Mouse (Mus musculus): Measurements from ENCODE around the gene Atp1a1. TPM values are rescaled to one million over a fixed set of nuclear protein-coding genes. Genes with fewer than 3 reads are reported as not detected.

The Atp1a1 gene
- polyA plus RNA-seq, 1 experiment from 2014 or later = 51.5 TPM

DNA sequence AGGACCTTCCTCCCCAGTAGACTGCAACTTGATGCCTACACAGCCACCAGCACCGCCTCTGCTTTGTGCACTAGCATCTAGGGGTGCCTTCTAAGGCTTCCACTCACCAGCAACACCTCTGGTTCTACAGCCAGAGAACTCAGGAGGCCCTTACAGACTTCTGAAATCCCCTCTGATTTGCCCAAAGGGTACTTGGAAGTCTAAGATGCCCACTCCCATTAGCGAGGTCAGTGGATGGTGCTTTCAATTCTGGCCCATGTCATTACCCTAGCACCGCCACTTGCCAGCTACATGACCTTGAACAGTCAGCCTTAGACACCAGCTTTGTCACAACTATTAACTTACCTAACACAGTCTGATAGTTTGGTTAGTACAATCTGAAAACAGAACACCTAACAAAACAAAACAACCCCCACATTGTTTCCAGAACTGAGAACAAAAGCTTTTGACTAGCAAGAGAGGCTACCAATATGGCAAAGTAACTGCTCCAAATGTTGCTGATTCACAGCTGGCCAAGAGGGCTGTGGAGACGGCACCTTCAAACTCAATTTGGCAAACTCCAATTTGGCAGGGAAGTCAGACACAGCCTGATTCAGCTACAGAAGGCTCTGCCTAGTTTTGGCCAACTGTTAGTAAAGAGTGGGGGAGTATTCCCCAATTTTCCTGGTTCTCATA lies 6.1 kb downstream of the Atp1a1 start:
- Histone ChIP-seq H3K9me3 (no peaks in the 10 kb centered on the region), H3K4me1 (peaks cover 81% of the 10 kb centered on the region)
- WGBS = 74% methylated on average over 4 of the region's 4 CpGs

DNA sequence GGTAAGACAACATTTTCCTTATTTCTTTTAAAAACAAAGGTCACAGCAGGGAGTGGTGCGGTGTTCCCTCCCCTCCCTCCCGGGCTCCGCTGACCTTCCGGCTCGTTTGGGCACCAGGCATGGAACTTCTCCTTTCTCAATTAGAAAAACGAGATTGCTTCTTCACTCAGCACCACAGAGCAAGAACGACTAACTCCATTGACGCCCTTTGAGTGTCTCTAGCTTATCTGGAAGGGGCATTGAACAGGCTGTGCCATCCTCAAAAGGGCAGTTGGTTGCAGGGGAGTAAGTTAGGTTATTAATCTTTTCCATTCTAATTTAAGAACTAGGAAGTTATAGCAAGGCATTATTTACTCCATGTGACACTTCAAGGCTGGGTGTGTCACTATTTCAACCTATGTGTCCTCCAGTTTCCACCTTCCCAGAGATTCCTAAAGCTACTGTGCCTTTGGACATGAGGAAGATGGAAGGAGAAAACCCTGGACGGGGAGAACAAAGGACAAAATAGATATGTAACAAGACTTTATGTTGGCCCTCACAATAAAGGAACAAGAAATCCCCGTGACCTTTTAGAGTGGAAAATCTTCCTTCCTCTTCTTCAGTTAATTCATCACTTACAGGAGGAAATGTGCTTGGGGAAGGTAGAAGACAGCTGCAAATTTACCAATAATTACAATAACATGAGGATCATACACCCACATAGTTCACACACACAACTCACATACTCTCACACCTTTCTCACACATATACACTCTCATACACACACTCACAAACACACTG lies 7.0 kb downstream of the Atp1a1 start:
- peaks cover 78% of the 10 kb centered on the region for H3K4me1 ChIP-seq
- no peak overlapping the region; the same call in 1 of the 2 replicates for H3K27ac ChIP-seq
- no peak overlapping the region for H3K4me2 ChIP-seq
- H3K9me3 ChIP-seq = no peaks in the 10 kb centered on the region
- ATAC-seq (ENCODE audit: low FRiP score) = no peak
- H3K36me3 ChIP-seq (replicated peaks) = peaks cover 21% of the 10 kb centered on the region
- 33% methylated on average over 10 of the region's 10 CpGs for WGBS
- no peak overlapping the region for H3K4me3 ChIP-seq (replicated peaks)
- no peaks in the 10 kb centered on the region for H3K27me3 ChIP-seq
- H3K9ac ChIP-seq = 0 out of 2 replicates have a peak overlapping the region, but pooled peaks have one; percentile 29

More for the DNA sequence above, 6.1 kb downstream of the Atp1a1 start:
- H3K27ac ChIP-seq = no peak overlapping the region
- 0 out of 2 replicates have a peak overlapping the region, but pooled peaks have one; percentile 29 for H3K9ac ChIP-seq
- ATAC-seq (ENCODE audit: low FRiP score) = no peak
- no peaks in the 10 kb centered on the region for H3K27me3 ChIP-seq
- H3K4me2 ChIP-seq = no peak overlapping the region
- no peak overlapping the region for H3K4me3 ChIP-seq (replicated peaks)
- peaks cover 14% of the 10 kb centered on the region for H3K36me3 ChIP-seq (replicated peaks)

DNA sequence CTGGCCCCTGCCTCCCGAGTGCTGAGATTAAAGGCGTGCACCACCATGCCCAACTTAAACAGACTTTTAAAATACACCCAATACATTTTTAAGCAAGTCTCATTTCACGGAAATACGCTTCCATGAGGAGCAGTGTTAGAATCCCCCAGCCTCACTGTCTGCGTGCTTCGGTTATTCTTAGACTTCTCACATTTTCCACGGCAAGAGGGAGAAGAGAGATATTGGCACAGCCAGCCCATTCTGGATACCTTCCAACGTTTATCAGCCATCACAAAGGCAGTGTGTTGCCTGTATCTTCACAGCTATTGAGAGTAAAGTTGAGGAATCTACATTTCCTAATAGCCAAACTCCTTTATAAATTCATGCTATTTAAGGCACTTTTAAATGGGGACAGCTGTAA lies 7.8 kb downstream of the Atp1a1 start:
- Histone ChIP-seq H3K4me3 (replicated peaks) (no peak overlapping the region), H3K4me1 (peaks cover 70% of the 10 kb centered on the region), H3K36me3 (replicated peaks) (peaks cover 29% of the 10 kb centered on the region), H3K27me3 (no peaks in the 10 kb centered on the region), H3K9ac (no peak overlapping the region), H3K9me3 (no peaks in the 10 kb centered on the region), H3K4me2 (no peak overlapping the region), H3K27ac (0 out of 2 replicates have a peak overlapping the region, but pooled peaks have one; percentile 9)
- WGBS = 68% methylated on average over 8 of the region's 8 CpGs
- no peak for ATAC-seq (ENCODE audit: low FRiP score)

DNA sequence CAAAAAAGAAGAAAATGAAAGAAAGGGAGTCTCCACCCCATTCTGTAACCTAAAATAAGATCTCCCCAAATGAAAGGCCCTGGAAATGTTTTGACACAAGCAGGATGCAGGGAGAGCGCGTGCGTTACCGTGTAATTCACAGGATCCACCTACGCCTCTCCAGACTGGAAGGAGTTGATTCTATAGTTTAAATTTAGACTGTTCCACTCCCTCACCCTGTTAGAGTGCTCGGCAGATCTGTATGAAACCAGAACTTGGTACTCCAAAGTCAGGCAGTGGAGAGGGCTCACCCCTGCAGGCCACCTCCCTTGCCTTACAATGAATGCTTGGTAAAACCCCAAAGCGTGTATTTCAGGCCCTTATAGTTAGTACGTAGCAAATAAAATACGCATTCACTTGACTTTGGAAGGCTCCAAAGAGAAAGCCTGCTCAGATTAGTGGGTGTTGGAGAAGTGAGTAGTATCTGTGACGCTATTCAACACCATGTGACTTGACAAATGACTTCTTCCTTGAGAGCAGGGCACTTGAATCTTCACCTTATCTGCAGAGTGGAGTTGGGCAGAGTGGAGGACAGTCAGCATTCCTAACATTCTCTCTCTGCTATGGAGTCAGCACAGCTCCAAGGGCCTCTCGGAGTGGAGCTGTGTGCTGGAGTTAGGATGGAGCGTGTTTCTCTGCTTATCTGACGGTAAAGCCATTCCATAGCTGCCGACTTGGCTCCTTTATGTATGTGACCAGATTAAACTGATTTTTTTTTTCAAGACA lies 8.4 kb downstream of the Atp1a1 start:
- peaks cover 63% of the 10 kb centered on the region for H3K4me1 ChIP-seq
- H3K9me3 ChIP-seq = no peaks in the 10 kb centered on the region
- no peak overlapping the region for H3K9ac ChIP-seq
- ATAC-seq (ENCODE audit: low FRiP score) = no peak
- 0 out of 2 replicates have a peak overlapping the region, but pooled peaks have one; percentile 9 for H3K27ac ChIP-seq
- whole genome bisulfite sequencing = 79% methylated on average over 14 of the region's 14 CpGs
- H3K36me3 ChIP-seq (replicated peaks) = peaks cover 36% of the 10 kb centered on the region
- H3K4me2 ChIP-seq = no peak overlapping the region
- H3K4me3 ChIP-seq (replicated peaks) = no peak overlapping the region
- H3K27me3 ChIP-seq = no peaks in the 10 kb centered on the region

DNA sequence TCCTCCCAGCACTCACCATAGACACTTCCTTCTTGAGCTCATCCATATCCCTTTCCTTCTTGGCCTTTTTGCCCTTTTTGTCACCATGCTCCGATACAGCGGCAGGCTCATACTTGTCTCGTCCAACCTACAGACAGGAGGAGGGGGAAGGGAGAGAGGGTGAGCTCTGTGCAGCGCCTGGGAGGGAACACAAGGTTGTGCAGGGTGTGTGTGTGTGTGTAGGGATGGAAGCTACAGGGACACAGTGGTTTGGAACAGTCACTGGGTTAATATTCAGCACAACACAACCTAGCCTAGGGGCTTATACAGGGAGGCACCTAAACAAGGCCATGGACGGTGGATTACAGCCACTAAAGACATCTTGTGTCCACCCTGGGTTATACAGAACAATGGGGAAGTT lies 9.5 kb downstream of the Atp1a1 start:
- Histone ChIP-seq H3K9ac (no peak overlapping the region), H3K27ac (no peak overlapping the region), H3K4me3 (replicated peaks) (no peak overlapping the region), H3K9me3 (no peaks in the 10 kb centered on the region), H3K36me3 (replicated peaks) (peaks cover 46% of the 10 kb centered on the region), H3K4me2 (no peak overlapping the region), H3K27me3 (no peaks in the 10 kb centered on the region), H3K4me1 (peaks cover 53% of the 10 kb centered on the region)
- WGBS = 75% methylated on average over 5 of the region's 5 CpGs
- no peak for ATAC-seq (ENCODE audit: low FRiP score)

DNA sequence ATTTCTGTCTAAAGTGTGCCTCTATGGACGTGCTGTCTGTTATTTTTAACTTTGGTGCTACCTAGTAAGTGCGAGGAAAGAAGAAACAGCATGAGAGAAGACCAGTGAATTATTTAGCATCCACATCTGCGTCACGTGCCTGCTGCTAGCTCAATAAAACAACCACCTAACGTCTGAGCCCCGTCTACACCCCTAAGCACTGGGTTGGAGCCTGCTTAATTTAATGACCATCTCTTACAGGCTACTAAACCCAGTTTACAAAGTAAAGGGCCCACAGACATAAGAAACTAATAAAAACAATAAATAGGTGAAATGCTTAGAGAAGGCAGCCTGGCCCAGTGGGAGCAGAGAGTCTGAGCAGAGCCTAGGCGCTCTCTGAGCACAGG lies 11.2 kb downstream of the Atp1a1 start:
- Histone ChIP-seq H3K4me1 (peaks cover 35% of the 10 kb centered on the region), H3K4me2 (no peak overlapping the region), H3K4me3 (replicated peaks) (no peak overlapping the region), H3K27me3 (no peaks in the 10 kb centered on the region), H3K9me3 (no peaks in the 10 kb centered on the region), H3K36me3 (replicated peaks) (peaks cover 63% of the 10 kb centered on the region), H3K9ac (no peak overlapping the region), H3K27ac (no peak overlapping the region)
- WGBS = 84% methylated on average over 7 of the region's 7 CpGs
- no peak for ATAC-seq (ENCODE audit: low FRiP score)

DNA sequence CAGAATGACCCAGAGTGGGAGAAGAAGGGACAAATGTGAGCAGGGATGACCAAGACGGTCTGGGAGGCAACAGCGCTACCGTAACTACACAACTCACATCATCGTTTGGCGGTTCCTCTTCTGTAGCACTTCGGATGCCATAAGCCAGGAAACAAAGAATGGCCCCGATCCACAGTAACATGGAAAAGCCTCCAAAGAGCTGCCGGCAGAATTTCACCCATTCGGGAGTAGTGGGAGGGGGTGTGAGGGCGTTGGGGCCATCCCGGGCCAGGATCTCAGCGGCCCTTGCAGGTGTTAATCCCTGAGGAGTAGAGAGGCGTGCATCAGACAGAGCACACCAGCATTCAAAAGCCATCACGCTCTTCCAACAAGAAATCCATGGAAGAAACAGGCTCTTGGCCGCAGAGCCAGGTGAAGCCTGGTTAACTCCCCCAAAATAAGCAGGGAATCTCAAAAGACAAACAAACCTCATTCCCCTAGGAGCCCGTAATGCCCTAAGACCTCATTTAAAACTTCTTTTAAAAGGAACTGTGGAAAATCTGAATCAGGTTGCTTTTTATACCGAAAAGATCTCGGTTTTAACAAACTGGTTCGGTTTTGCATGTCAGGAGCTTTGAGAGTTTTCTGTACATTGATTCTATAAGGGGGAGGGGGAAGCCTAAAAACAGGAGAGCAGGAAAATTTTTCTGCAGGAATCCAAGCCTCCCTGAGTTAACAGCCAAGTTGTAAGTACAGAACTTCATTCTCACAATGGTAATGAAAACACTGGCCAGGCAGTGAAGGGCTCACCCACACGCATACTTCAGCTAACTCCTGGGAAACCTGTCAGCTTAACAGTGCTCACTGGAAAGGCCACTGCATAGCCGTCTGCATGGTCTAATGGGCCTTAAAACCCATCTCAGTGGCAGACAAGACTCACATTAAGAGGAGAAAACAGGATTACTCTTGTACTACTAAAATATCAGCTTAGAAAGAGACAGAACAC lies 11.9 kb downstream of the Atp1a1 start:
- Histone ChIP-seq H3K27me3 (no peaks in the 10 kb centered on the region), H3K27ac (no peak overlapping the region), H3K4me2 (no peak overlapping the region), H3K4me3 (replicated peaks) (no peak overlapping the region), H3K36me3 (replicated peaks) (peaks cover 70% of the 10 kb centered on the region), H3K9me3 (no peaks in the 10 kb centered on the region), H3K9ac (no peak overlapping the region), H3K4me1 (peaks cover 29% of the 10 kb centered on the region)
- WGBS = 83% methylated on average over 21 of the region's 21 CpGs
- ATAC-seq (ENCODE audit: low FRiP score) = no peak

DNA sequence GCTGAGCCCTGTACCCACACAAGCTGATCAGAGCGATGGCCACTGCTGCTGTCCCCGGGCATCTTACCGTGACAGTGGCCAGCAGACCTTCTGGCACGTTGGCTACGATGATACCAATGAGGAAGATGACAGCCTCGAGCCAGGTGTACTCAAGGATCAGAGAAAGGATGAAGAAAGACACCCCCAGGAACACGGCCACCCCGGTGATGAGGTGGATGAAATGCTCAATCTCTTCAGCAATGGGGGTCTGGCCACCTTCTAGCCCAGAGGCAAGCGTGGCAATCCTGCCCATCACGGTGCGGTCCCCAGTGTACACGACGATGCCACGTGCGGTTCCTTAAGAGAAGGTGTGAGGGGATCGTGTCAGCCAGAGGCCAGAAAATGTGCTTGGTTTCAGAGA lies 14.1 kb downstream of the Atp1a1 start:
- Histone ChIP-seq H3K27me3 (no peaks in the 10 kb centered on the region), H3K4me2 (no peak overlapping the region), H3K4me1 (peaks cover 12% of the 10 kb centered on the region; the same call in 1 of the 2 replicates), H3K4me3 (replicated peaks) (no peak overlapping the region), H3K27ac (no peak overlapping the region), H3K36me3 (replicated peaks) (peaks cover 92% of the 10 kb centered on the region), H3K9ac (no peak overlapping the region), H3K9me3 (no peaks in the 10 kb centered on the region)
- ATAC-seq (ENCODE audit: low FRiP score) = no peak
- 97% methylated on average over 16 of the region's 16 CpGs for WGBS

DNA sequence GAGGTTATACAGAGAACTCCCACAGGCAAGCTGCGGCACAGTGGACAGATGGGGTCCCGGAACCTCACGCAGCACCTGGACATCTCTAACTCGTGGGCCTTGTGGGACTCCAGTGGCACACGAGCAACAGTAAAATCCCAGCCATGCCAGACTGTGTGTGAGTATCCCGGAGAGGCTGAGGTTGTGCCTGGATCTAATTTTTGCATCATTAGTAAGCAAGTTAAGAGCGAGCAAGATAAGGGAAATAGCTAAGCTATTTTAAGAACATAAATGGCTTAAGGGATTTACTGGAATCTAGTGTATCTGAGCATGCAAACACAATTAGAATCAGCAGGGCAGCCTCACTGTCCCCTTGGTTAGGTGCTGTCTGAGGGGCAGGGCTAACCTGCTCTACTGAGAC lies 16.2 kb downstream of the Atp1a1 start:
- Histone ChIP-seq H3K9ac (no peak overlapping the region), H3K4me1 (peaks cover 5% of the 10 kb centered on the region; the same call in 1 of the 2 replicates), H3K4me3 (replicated peaks) (no peak overlapping the region), H3K9me3 (no peaks in the 10 kb centered on the region), H3K27me3 (no peaks in the 10 kb centered on the region), H3K4me2 (no peak overlapping the region), H3K27ac (no peak overlapping the region), H3K36me3 (replicated peaks) (peaks cover 97% of the 10 kb centered on the region)
- 93% methylated on average over 7 of the region's 7 CpGs for whole genome bisulfite sequencing
- no peak for ATAC-seq (ENCODE audit: low FRiP score)

DNA sequence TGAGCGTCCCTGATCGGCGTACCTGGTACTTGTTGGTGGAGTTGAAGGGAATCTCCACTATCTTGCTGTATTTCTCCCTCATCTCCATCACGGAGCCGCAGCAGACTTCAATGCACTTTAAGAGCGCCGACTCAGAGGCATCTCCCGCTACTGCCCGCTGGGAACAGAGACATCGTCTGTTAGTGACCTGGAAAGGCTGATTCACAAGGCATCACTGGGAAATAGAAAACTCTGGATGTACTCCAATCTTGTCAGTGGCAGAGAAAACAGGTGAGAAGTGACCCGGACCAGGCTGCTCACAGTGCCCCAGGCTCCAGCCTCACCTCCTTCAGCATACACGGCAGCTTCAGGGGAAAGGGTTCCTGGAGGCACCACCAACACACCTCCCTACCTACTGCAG lies 17.7 kb downstream of the Atp1a1 start:
- Histone ChIP-seq H3K9ac (no peak overlapping the region), H3K27me3 (no peaks in the 10 kb centered on the region), H3K4me1 (no peaks in the 10 kb centered on the region), H3K9me3 (no peaks in the 10 kb centered on the region), H3K27ac (no peak overlapping the region), H3K4me3 (replicated peaks) (no peak overlapping the region), H3K4me2 (no peak overlapping the region), H3K36me3 (replicated peaks) (peaks cover 99% of the 10 kb centered on the region)
- ATAC-seq (ENCODE audit: low FRiP score) = no peak
- WGBS = 95% methylated on average over 12 of the region's 12 CpGs

DNA sequence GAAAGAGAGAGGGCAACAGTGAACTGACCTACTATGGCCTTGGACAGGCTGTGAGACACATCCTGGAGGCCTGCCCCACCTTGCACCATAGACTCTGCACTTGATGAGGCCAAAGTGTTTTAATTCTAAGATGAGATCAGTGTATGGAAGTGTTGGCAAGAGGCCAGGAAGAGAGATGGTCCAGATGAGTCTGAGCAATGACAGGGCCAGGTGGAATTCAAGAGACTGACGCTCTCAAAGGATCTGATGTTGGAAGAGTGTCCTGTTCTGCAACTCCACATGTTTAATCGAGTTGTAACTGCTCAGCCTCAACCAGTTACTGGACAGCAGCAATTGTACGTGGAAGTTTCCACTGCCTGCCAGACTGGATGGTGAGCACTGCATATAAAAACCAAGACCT lies 26.4 kb downstream of the Atp1a1 start:
- no peak overlapping the region for H3K4me3 ChIP-seq (replicated peaks)
- peaks cover 83% of the 10 kb centered on the region for H3K36me3 ChIP-seq (replicated peaks)
- no peak for ATAC-seq (ENCODE audit: low FRiP score)
- no peak overlapping the region for H3K27ac ChIP-seq
- no peaks in the 10 kb centered on the region for H3K9me3 ChIP-seq
- no peaks in the 10 kb centered on the region for H3K27me3 ChIP-seq
- H3K9ac ChIP-seq = no peak overlapping the region
- no peak overlapping the region for H3K4me2 ChIP-seq
- WGBS = 88% methylated on average over 3 of the region's 3 CpGs
- peaks cover 11% of the 10 kb centered on the region for H3K4me1 ChIP-seq
